Mouse (Mus musculus): Measurements from ENCODE around the gene Gins2. TPM values are rescaled to one million over a fixed set of nuclear protein-coding genes. Genes with fewer than 3 reads are reported as not detected.

Gins2 gene
- polyA plus RNA-seq, 1 experiment = 26.9 TPM

DNA sequence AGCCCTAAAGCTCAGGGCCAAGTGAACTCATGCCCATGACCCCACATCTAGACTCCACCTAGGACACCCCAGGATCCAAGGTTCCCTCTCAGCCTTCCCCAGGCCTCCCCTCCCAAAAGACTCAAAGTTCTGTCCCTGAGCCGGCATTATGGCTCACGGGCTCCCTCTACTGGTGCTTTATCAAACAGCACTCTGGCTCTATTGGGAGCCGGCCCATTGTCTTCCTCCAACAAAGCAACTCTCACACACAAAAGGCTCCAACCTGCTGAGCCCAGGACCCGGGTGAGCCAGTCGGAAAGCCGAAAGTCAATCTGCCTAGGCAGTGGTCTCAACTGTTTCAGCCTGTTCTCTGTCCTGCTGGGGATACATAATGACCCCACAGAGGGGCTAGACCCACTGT is 29.0 kb upstream of the Gins2 start:
- Histone ChIP-seq H3K36me3 (ENCODE audit: control insufficient read depth, insufficient read depth, low read length) (no peaks in the 10 kb centered on the region), H3K4me3 (ENCODE audit: control insufficient read depth, low read depth, low read length) (no peak overlapping the region), H3K4me1 (ENCODE audit: control insufficient read depth, insufficient read depth, low read length) (peaks cover 2% of the 10 kb centered on the region; the same call in 1 of the 2 replicates), H3K27ac (ENCODE audit: control insufficient read depth, insufficient read depth, low read depth, low read length) (no peak overlapping the region), H3K27me3 (ENCODE audit: control insufficient read depth, insufficient read depth, low read length) (no peaks in the 10 kb centered on the region)
- peak; percentile 75 for TF ChIP-seq CTCF (IDR thresholded peaks at IDR 0.05; ENCODE audit: control insufficient read depth, insufficient read depth, insufficient replicate concordance, low read depth, low read length)
- no peak for TF ChIP-seq POLR2A (IDR thresholded peaks at IDR 0.05; ENCODE audit: control insufficient read depth, low read depth, low read length)

DNA sequence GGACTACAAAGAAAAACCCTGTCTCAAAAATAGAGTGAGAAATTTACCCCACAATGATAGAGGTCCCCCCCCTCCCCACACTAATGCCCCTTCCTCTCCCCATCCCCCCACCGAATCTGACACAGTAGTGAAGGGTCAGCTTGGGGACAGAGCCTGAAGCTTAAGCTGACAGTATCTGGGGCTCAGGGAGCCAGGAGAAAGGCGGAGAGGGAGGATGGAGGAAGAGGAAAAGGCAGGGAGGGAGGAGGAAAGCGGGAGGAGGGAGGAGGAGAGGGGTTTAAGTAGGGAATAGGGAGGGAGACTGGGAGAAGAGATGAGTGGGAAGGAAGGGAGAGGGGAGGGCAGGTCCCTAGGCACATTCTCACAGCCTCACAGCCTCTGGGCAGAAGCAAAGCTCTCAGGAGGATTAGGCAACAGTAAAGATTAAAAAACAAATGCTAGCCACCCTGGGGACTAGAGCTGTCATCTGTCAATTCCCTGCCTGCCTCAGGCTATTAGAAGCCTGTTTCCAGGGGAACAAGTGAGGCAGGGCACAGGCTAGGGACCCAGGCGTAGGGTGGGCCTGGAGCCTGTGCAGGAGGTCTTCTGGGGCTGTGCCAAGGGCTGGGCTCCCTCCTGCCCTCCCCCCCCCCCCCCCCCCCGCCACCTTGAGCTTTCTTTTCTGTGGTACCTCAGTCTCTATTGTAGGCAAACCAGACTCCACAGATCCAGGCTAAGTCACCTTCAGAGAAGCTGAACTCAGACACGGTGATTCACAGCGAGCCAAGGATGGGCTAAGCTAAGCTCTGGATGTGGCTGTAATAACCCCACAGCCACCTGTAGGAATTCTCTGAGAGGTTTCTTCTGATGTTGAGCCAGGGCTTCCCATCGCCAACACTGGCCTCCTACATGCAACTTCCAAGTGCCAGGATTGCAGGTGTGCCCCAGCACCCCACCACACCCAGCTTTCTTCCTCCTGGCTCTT is 27.8 kb upstream of the Gins2 start:
- no peaks in the 10 kb centered on the region for H3K27me3 ChIP-seq (ENCODE audit: control insufficient read depth, insufficient read depth, low read length)
- TF ChIP-seq POLR2A (IDR thresholded peaks at IDR 0.05; ENCODE audit: control insufficient read depth, low read depth, low read length) (no peak), CTCF (IDR thresholded peaks at IDR 0.05; ENCODE audit: control insufficient read depth, insufficient read depth, insufficient replicate concordance, low read depth, low read length) (no peak)
- peaks cover 2% of the 10 kb centered on the region; the same call in 1 of the 2 replicates for H3K4me1 ChIP-seq (ENCODE audit: control insufficient read depth, insufficient read depth, low read length)
- no peak overlapping the region for H3K27ac ChIP-seq (ENCODE audit: control insufficient read depth, insufficient read depth, low read depth, low read length)
- no peak overlapping the region for H3K4me3 ChIP-seq (ENCODE audit: control insufficient read depth, low read depth, low read length)
- H3K36me3 ChIP-seq (ENCODE audit: control insufficient read depth, insufficient read depth, low read length) = no peaks in the 10 kb centered on the region

DNA sequence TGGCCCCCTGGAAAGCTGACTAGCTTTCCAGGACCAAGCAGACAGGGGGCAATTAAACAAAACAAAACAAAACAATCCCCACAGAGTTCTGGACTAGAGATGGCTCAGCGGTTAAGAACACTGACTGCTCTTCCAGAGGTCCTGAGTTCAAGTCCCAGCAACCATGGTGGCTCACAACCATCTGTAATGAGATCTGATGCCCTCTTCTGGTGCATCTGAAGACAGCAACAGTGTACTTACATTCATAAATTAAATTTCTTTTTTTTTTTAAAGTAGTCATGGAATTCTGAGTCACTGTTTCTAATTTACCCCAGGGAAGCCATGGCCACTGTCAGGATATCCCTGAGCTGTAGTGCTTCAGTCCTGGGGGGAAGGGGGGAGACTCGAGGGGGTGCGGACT is 25.4 kb upstream of the Gins2 start:
- Histone ChIP-seq H3K4me1 (ENCODE audit: control insufficient read depth, insufficient read depth, low read length) (peaks cover 2% of the 10 kb centered on the region; the same call in 1 of the 2 replicates), H3K36me3 (ENCODE audit: control insufficient read depth, insufficient read depth, low read length) (no peaks in the 10 kb centered on the region), H3K27ac (ENCODE audit: control insufficient read depth, insufficient read depth, low read depth, low read length) (no peak overlapping the region), H3K4me3 (ENCODE audit: control insufficient read depth, low read depth, low read length) (no peak overlapping the region), H3K27me3 (ENCODE audit: control insufficient read depth, insufficient read depth, low read length) (no peaks in the 10 kb centered on the region)
- TF ChIP-seq POLR2A (IDR thresholded peaks at IDR 0.05; ENCODE audit: control insufficient read depth, low read depth, low read length) = no peak
- TF ChIP-seq CTCF (IDR thresholded peaks at IDR 0.05; ENCODE audit: control insufficient read depth, insufficient read depth, insufficient replicate concordance, low read depth, low read length) = no peak

DNA sequence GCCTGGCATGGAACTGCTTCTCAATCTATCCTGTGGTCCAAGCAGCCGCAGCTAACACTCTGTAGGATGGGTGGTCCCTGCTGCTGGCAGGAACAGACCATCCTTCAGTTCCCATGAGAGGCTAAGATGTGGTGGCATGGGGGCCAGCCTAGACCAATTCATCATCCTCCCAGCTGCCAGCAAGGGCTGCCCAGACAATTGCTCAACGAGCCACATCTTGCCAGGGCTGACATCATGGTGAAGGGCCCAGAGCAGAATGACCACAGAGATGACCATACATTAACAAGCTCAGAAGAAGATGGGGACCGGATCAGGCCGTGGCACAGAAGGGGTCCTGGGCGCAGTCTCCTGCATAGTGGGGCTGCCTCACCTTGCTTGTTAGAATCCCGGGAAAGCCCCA is 21.7 kb upstream of the Gins2 start:
- Histone ChIP-seq H3K4me1 (ENCODE audit: control insufficient read depth, insufficient read depth, low read length) (peaks cover 7% of the 10 kb centered on the region), H3K4me3 (ENCODE audit: control insufficient read depth, low read depth, low read length) (no peak overlapping the region), H3K27ac (ENCODE audit: control insufficient read depth, insufficient read depth, low read depth, low read length) (no peak overlapping the region), H3K36me3 (ENCODE audit: control insufficient read depth, insufficient read depth, low read length) (no peaks in the 10 kb centered on the region), H3K27me3 (ENCODE audit: control insufficient read depth, insufficient read depth, low read length) (no peaks in the 10 kb centered on the region)
- no peak for TF ChIP-seq CTCF (IDR thresholded peaks at IDR 0.05; ENCODE audit: control insufficient read depth, insufficient read depth, insufficient replicate concordance, low read depth, low read length)
- TF ChIP-seq POLR2A (IDR thresholded peaks at IDR 0.05; ENCODE audit: control insufficient read depth, low read depth, low read length) = no peak

DNA sequence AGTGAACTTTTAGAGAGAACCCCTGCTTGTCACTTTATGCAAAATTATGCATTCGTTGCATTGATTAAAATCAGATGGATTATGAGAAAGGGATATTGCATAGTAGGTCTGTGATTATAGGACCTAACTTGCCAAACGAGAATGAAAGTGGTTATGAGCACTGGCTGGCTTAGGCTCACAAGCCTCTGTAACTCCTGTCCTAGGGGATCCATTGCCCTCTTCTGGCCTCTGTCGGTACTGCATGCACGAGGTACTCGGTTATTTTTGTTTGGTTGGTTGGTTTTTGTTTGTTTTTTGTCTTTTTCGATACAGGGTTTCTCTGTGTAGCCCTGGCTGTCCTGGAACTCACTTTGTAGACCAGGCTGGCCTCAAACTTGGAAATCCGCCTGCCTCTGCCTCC is 18.8 kb upstream of the Gins2 start:
- TF ChIP-seq POLR2A (IDR thresholded peaks at IDR 0.05; ENCODE audit: control insufficient read depth, low read depth, low read length) (no peak), CTCF (IDR thresholded peaks at IDR 0.05; ENCODE audit: control insufficient read depth, insufficient read depth, insufficient replicate concordance, low read depth, low read length) (peak; percentile 73; the same call in 1 of the 2 replicates)
- H3K4me1 ChIP-seq (ENCODE audit: control insufficient read depth, insufficient read depth, low read length) = peaks cover 7% of the 10 kb centered on the region

DNA sequence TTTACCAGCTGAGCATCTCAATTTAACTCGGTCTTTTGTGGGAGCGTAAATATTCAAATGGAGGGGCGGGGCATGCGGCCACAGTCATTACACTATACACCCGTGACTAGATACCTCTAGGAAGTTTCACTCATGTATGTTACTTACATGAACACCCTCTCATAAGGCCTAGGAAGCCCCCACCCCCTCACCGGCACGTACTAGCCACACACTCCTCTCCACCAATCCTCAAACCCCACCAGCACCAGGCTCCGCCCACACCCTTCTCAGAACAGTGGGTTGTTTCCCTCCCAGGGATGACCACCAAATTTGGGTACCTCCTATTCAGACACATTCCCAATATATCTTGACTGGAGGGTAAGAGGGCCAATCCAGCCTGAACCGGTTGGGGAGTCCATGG is 18.4 kb upstream of the Gins2 start:
- Histone ChIP-seq H3K27ac (ENCODE audit: control insufficient read depth, insufficient read depth, low read depth, low read length) (no peak overlapping the region), H3K4me1 (ENCODE audit: control insufficient read depth, insufficient read depth, low read length) (peaks cover 7% of the 10 kb centered on the region), H3K36me3 (ENCODE audit: control insufficient read depth, insufficient read depth, low read length) (no peaks in the 10 kb centered on the region), H3K4me3 (ENCODE audit: control insufficient read depth, low read depth, low read length) (no peak overlapping the region), H3K27me3 (ENCODE audit: control insufficient read depth, insufficient read depth, low read length) (no peaks in the 10 kb centered on the region)
- TF ChIP-seq POLR2A (IDR thresholded peaks at IDR 0.05; ENCODE audit: control insufficient read depth, low read depth, low read length) (no peak), CTCF (IDR thresholded peaks at IDR 0.05; ENCODE audit: control insufficient read depth, insufficient read depth, insufficient replicate concordance, low read depth, low read length) (no peak)

More for the DNA sequence above, 18.8 kb upstream of the Gins2 start:
- H3K27ac ChIP-seq (ENCODE audit: control insufficient read depth, insufficient read depth, low read depth, low read length) = no peak overlapping the region
- no peak overlapping the region for H3K4me3 ChIP-seq (ENCODE audit: control insufficient read depth, low read depth, low read length)
- H3K27me3 ChIP-seq (ENCODE audit: control insufficient read depth, insufficient read depth, low read length) = no peaks in the 10 kb centered on the region
- no peaks in the 10 kb centered on the region for H3K36me3 ChIP-seq (ENCODE audit: control insufficient read depth, insufficient read depth, low read length)

DNA sequence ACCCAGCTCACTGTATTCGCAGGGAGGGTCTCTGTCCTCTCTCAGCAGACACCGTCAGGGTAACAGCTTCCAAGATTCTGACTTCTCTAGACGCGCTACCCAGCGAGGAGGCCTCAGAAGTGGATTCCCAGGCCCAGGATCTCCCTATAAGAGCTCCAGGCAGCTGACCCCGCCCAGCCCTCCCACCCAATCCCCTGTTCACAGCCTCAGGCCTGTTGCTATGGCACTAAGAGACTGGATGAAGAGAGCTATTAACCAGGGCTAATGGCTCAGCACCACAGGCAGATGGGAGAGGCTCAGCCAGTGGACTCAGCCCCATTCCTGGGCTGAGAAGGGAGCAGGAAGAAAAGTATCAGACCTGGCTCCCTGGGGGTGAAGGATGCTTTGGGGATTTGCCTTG is 13.6 kb upstream of the Gins2 start:
- TF ChIP-seq POLR2A (IDR thresholded peaks at IDR 0.05; ENCODE audit: control insufficient read depth, low read depth, low read length) (no peak), CTCF (IDR thresholded peaks at IDR 0.05; ENCODE audit: control insufficient read depth, insufficient read depth, insufficient replicate concordance, low read depth, low read length) (no peak)
- Histone ChIP-seq H3K27ac (ENCODE audit: control insufficient read depth, insufficient read depth, low read depth, low read length) (no peak overlapping the region), H3K4me1 (ENCODE audit: control insufficient read depth, insufficient read depth, low read length) (peaks cover 7% of the 10 kb centered on the region), H3K27me3 (ENCODE audit: control insufficient read depth, insufficient read depth, low read length) (no peaks in the 10 kb centered on the region), H3K36me3 (ENCODE audit: control insufficient read depth, insufficient read depth, low read length) (no peaks in the 10 kb centered on the region), H3K4me3 (ENCODE audit: control insufficient read depth, low read depth, low read length) (no peak overlapping the region)

Data from testis, adult 2 months (tissue).